Mouse (Mus musculus) CH12.LX (cell line): ENCODE results near the gene Syt3.

Experiments used
- CTCF ChIP-seq, 2 experiments: IDR thresholded peaks in 1 of 2; conservative IDR thresholded peaks in 1 of 2; 2 replicates each; pipeline ENCODE4 v1.5.1; 2011 to 2012; ENCODE audit warnings: low read depth in 2 of 2, low read length in 2 of 2, improper control_type of control experiment in 1 of 2, inconsistent platforms in 1 of 2, mild to moderate bottlenecking in 1 of 2, moderate library complexity in 1 of 2
- E2F4 ChIP-seq: IDR thresholded peaks from 2 replicates; pipeline ENCODE4 v1.6.1; 2011; ENCODE audit warnings: low read depth, low read length, improper control_type of control experiment; ENCODE audit not compliant: insufficient replicate concordance
- EP300 ChIP-seq: IDR thresholded peaks from 2 replicates; pipeline ENCODE4 v1.6.1; 2011; ENCODE audit warnings: low read length, improper control_type of control experiment
- MAX ChIP-seq: IDR thresholded peaks from 2 replicates; pipeline ENCODE4 v1.6.1; 2011; ENCODE audit warnings: low read length, improper control_type of control experiment
- POLR2A ChIP-seq: IDR thresholded peaks from 2 replicates; pipeline ENCODE4 v1.6.1; 2011; ENCODE audit warnings: low read depth, mild to moderate bottlenecking, improper control_type of control experiment, low read length
- SMC3 ChIP-seq: IDR thresholded peaks from 2 replicates; pipeline ENCODE4 v1.6.1; 2011; ENCODE audit warnings: low read depth, low read length, improper control_type of control experiment
- USF1 ChIP-seq: IDR thresholded peaks from 2 replicates; pipeline ENCODE4 v1.6.1; 2014; ENCODE audit warnings: low read depth, mild to moderate bottlenecking, inconsistent platforms, low read length, improper control_type of control experiment

GRCm38 (mm10) chr7:44393284-44393683 lies 9.4 kb downstream of the Syt3 start:
- TF ChIP-seq USF1 (no peak), SMC3 (no peak), E2F4 (no peak), POLR2A (no peak), CTCF (conservative IDR thresholded peaks at IDR 0.05 in 1 of 2, IDR thresholded peaks at IDR 0.05 in 1 of 2; ENCODE audit: low read depth in 2 of 2, low read length in 2 of 2) (no peak), EP300 (no peak), MAX (no peak)
